Mouse (Mus musculus) layer of hippocampus, adult 8-10 months (tissue): ENCODE measurements at regions not wholly inside any gene's neighbourhood (a gene's known extent, or its start where the extent isn't known, plus 50 kb on each side); places are given as distances from the start of the nearest gene placed in this dataset.

Experiments used
- DNase-seq, 2 experiments: peaks; one replicate each; pipeline ENCODE4 v3.0.0; 2022; ENCODE audit warnings: low spot score in 2 of 2

DNA sequence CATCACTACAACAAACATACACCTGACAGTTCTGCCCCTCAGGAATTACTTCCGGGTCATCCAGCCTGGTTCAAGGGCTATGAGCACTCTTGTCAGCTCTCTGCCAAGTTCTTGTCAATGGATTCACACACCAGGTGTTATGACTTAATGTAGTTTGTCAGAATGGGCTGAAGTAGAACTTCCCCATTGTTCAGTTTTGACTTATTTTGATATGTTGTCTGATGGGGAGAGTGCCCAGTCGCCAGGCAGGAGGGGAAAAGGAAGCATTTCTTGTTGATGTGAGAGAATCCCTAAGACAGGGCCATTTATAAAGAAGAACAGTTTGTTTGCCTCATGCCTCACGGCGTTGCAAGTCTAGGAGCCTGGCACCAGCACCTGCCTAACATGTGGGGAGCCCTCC lies 52.0 kb upstream of the Cpeb4 start:
- DNase-seq = no peak

DNA sequence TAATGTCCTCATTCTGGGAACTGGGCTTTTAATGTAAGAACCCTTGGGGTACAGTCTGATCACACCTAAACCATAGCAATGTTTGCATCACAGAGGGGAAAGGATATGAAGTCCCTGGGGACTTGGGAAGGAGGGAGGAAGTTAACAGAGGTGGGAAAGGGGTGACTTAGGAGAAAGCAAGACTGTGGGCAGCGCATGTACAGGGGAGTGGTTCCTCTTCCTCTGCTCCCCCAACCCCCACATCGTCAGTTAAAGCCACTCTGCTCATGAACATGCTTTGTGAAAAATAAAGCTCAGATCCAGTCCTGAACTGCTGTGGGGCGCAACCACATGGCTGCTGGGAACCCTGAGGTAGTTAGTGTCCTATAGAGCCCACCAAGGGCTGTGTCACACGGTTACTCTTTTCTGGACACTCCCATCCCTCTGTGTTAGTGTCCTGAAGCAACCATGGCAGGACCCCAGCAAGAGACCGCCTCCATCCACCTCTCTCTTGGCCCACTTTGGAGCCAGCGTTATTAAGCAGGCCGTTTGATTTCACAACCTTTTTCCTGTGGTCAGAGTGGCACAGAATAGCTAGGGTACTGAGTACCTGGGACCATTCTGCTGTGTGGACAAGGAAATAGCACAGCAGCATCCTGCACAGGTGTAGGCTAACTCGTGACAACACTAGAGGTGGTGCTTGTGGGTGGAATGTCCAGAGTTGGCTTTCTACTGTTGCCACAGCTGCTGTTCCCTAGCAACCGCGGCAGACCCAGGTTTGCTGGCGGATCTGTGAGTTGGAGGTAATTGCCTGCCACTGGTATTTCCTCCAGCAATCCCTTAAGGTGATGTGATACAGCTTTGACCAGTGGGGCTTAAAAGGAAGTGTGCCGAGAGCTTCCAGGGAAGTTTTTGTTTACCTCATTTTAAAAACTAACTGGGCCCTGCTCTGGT lies 50.3 kb upstream of the Cpeb4 start:
- DNase-seq = no peak
